Mouse (Mus musculus): ENCODE results near the gene Tmem54. TPM values are rescaled to one million over a fixed set of nuclear protein-coding genes. Genes with fewer than 3 reads are reported as not detected.
A peak's percentile ranks its signal among the peaks of the same experiment; 100 is the strongest.

Gene Tmem54
- total RNA-seq, 2 experiments from 2014 or later = not detected

- peak; percentile 62 to 65 for DNase-seq (ENCODE audit: extremely low spot score in 1 of 2, low spot score in 2 of 2)
- intact Hi-C loops (cut with DNase I) = loop anchor here (5.0 kb wide), 1 partner anchor 374 kb away; no protein-coding TSS in a partner anchor
These were observed 19.3 kb upstream of the Tmem54 start for GRCm38 (mm10) chr4:129086078-129086477.

- intact Hi-C loops (cut with DNase I) = loop anchor here (5.0 kb wide), 1 partner anchor 376 kb away; no protein-coding TSS in a partner anchor
- no peak for DNase-seq (ENCODE audit: extremely low spot score in 1 of 2, low spot score in 2 of 2)
These were observed 17.5 kb upstream of the Tmem54 start for GRCm38 (mm10) chr4:129087850-129088249.

GRCm38 (mm10) chr4:129095276-129095675, 10.1 kb upstream of the Tmem54 start:
- no peak for DNase-seq (ENCODE audit: extremely low spot score in 1 of 2, low spot score in 2 of 2)
- intact Hi-C loops (cut with DNase I) = no loop called here

GRCm38 (mm10) chr4:129097006-129097405, 8.3 kb upstream of the Tmem54 start:
- DNase-seq (ENCODE audit: extremely low spot score in 1 of 2, low spot score in 2 of 2) = no peak
- intact Hi-C loops (cut with DNase I) = no loop called here

- intact Hi-C loops (cut with DNase I) = no loop called here
- DNase-seq (ENCODE audit: extremely low spot score in 1 of 2, low spot score in 2 of 2) = no peak
These were observed 3.1 kb upstream of the Tmem54 start for GRCm38 (mm10) chr4:129102133-129102829.

GRCm38 (mm10) chr4:129106073-129106472, 725 bp downstream of the Tmem54 start:
- DNase-seq (ENCODE audit: extremely low spot score in 1 of 2, low spot score in 2 of 2) = no peak
- intact Hi-C loops (cut with DNase I) = no loop called here

- intact Hi-C loops (cut with DNase I) = no loop called here
- no peak for DNase-seq (ENCODE audit: extremely low spot score in 1 of 2, low spot score in 2 of 2)
These were observed 2.1 kb downstream of the Tmem54 start for GRCm38 (mm10) chr4:129107348-129107899.

- intact Hi-C loops (cut with DNase I) = no loop called here
- DNase-seq (ENCODE audit: extremely low spot score in 1 of 2, low spot score in 2 of 2) = no peak
These were observed 3.3 kb downstream of the Tmem54 start for GRCm38 (mm10) chr4:129108624-129109023.

- intact Hi-C loops (cut with DNase I) = no loop called here
These were observed 5.5 kb downstream of the Tmem54 start for GRCm38 (mm10) chr4:129110804-129111203.

GRCm38 (mm10) chr4:129111350-129111749, 6.0 kb downstream of the Tmem54 start:
- intact Hi-C loops (cut with DNase I) = no loop called here
- DNase-seq (ENCODE audit: extremely low spot score in 1 of 2, low spot score in 2 of 2) = no peak

More at GRCm38 (mm10) chr4:129110804-129111203, 5.5 kb downstream of the Tmem54 start:
- DNase-seq (ENCODE audit: extremely low spot score in 1 of 2, low spot score in 2 of 2) = no peak

GRCm38 (mm10) chr4:129112231-129112630, 6.9 kb downstream of the Tmem54 start:
- no peak for DNase-seq (ENCODE audit: extremely low spot score in 1 of 2, low spot score in 2 of 2)
- intact Hi-C loops (cut with DNase I) = no loop called here

GRCm38 (mm10) chr4:129113083-129113988, 8.0 kb downstream of the Tmem54 start:
- peak; percentile 78 to 90 for DNase-seq (ENCODE audit: extremely low spot score in 1 of 2, low spot score in 2 of 2)
- intact Hi-C loops (cut with DNase I) = no loop called here

GRCm38 (mm10) chr4:129116703-129117102, 11.4 kb downstream of the Tmem54 start:
- intact Hi-C loops (cut with DNase I) = no loop called here
- DNase-seq (ENCODE audit: extremely low spot score in 1 of 2, low spot score in 2 of 2) = no peak

- intact Hi-C loops (cut with DNase I) = no loop called here
- no peak for DNase-seq (ENCODE audit: extremely low spot score in 1 of 2, low spot score in 2 of 2)
These were observed 12.6 kb downstream of the Tmem54 start for GRCm38 (mm10) chr4:129117720-129118510.

GRCm38 (mm10) chr4:129119708-129120107, 14.4 kb downstream of the Tmem54 start:
- DNase-seq (ENCODE audit: extremely low spot score in 1 of 2, low spot score in 2 of 2) = no peak
- intact Hi-C loops (cut with DNase I) = no loop called here

- peak; percentile 58 to 84 for DNase-seq (ENCODE audit: extremely low spot score in 1 of 2, low spot score in 2 of 2)
- intact Hi-C loops (cut with DNase I) = no loop called here
These were observed 15.4 kb downstream of the Tmem54 start for GRCm38 (mm10) chr4:129120520-129121445.

- DNase-seq (ENCODE audit: extremely low spot score in 1 of 2, low spot score in 2 of 2) = no peak
- intact Hi-C loops (cut with DNase I) = no loop called here
These were observed 16.3 kb downstream of the Tmem54 start, which contains the start of gene Hpca for GRCm38 (mm10) chr4:129121569-129122086. Hpca (minus strand) TSS chr4:129122036.
